Comparison of ENCODE assay signal across 12 mouse cellular contexts in the genomic region with DNA sequence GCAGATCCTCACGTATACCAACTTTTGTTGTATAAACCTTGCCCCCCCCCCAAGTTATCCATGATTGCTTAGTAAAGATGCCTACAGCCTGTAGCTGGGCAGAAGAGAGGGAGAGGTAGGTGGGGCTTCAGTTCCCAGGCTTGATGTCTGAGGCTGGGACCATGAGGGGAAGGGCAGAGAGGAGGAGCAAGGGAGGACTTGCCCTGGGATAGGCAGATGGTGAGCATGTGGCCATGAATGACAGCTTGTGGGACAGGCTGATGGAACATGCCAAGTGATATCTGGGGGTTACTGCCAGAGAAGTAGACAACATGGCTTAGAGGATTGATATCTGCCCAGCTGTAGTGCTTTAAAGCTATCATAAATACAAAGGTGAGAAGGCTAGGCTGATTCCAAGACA.
"Had no signal": no experiment of that assay in that cellular context is flagged by ENCODE, and none has a peak within 500 bp of the region (broad histone marks: within the 10 kb centered on the region; RNA-seq: fewer than 3 reads in every experiment).

No protein-coding gene starts in this region.

- DNase-seq: lung, adult 2 months; lung, postnatal 14 days; lung, postnatal 36 days; midbrain, embryonic 14.5 days; retina, postnatal 1 day; right cerebral cortex, adult 18-20 months; right cerebral cortex, postnatal 25 days; right cerebral cortex, postnatal 4 days; spleen, adult 18-20 months; thymus, adult 18-20 months; thymus, postnatal 14 days; thymus, postnatal 36 days had no signal
